Mouse (Mus musculus) myocyte (in vitro differentiated cells): ENCODE results near the gene Dusp12. TPM values are rescaled to one million over a fixed set of nuclear protein-coding genes. Genes with fewer than 3 reads are reported as not detected.
A peak's percentile ranks its signal among the peaks of the same experiment; 100 is the strongest.

Experiments
- H3K27me3 ChIP-seq: one replicate; pipeline ENCODE4 v1.6.1; 2011; ENCODE audit not compliant: control insufficient read depth, insufficient read depth, insufficient read length
- H3K36me3 ChIP-seq: one replicate; pipeline ENCODE4 v1.6.1; 2011; ENCODE audit not compliant: control insufficient read depth, insufficient read depth
- H3K4me2 ChIP-seq: one replicate; pipeline ENCODE4 v1.6.1; 2011; ENCODE audit warnings: low read depth, control low read depth
- H3K4me3 ChIP-seq: one replicate; pipeline ENCODE4 v1.5.1; 2011; ENCODE audit warnings: mild to moderate bottlenecking, control low read depth, moderate library complexity
- H3K79me2 ChIP-seq: one replicate; pipeline ENCODE4 v1.6.1; 2011; ENCODE audit not compliant: control insufficient read depth, insufficient read depth
- H3ac ChIP-seq: one replicate; pipeline ENCODE4 v1.6.1; 2011; ENCODE audit not compliant: control insufficient read depth, insufficient read length
- CEBPB ChIP-seq: IDR thresholded peaks from 2 replicates; pipeline ENCODE4 v1.6.1; 2011; ENCODE audit warnings: mild to moderate bottlenecking, moderate library complexity; ENCODE audit not compliant: poor library complexity, insufficient read depth, severe bottlenecking
- E2F4 ChIP-seq: IDR thresholded peaks from one replicate; pipeline ENCODE4 v1.6.1; 2011; ENCODE audit warnings: mild to moderate bottlenecking, control low read depth, moderate library complexity; ENCODE audit not compliant: insufficient read depth
- MAX ChIP-seq: IDR thresholded peaks from one replicate; pipeline ENCODE4 v1.6.1; 2011; ENCODE audit warnings: low read depth, mild to moderate bottlenecking, control low read depth
- MYOD1 ChIP-seq, 3 experiments: IDR thresholded peaks; one replicate each; pipeline ENCODE4 v1.6.1; 2011; ENCODE audit warnings: control low read depth in 2 of 3, low read depth in 2 of 3, mild to moderate bottlenecking in 2 of 3, moderate library complexity in 1 of 3; ENCODE audit not compliant: insufficient read length in 2 of 3, control insufficient read depth in 1 of 3
- MYOG ChIP-seq, 3 experiments: IDR thresholded peaks; one replicate each; pipeline ENCODE4 v1.6.1; 2011; ENCODE audit warnings: control low read depth in 2 of 3, low read depth in 2 of 3, mild to moderate bottlenecking in 2 of 3; ENCODE audit not compliant: insufficient read length in 2 of 3, control insufficient read depth in 1 of 3, insufficient read depth in 1 of 3
- POLR2A ChIP-seq: IDR thresholded peaks from one replicate; pipeline ENCODE4 v1.6.1; 2011; ENCODE audit warnings: low read depth, mild to moderate bottlenecking, control low read depth, moderate library complexity; ENCODE audit not compliant: insufficient read length
- POLR2AphosphoS2 ChIP-seq: IDR thresholded peaks from one replicate; pipeline ENCODE4 v1.6.1; 2011; ENCODE audit warnings: low read depth, control low read depth; ENCODE audit not compliant: insufficient read length
- REST ChIP-seq: IDR thresholded peaks from one replicate; pipeline ENCODE4 v1.6.1; 2011; ENCODE audit warnings: mild to moderate bottlenecking, control low read depth, moderate library complexity; ENCODE audit not compliant: insufficient read depth, insufficient read length
- SRF ChIP-seq: IDR thresholded peaks from one replicate; pipeline ENCODE4 v1.6.1; 2011; ENCODE audit warnings: low read depth; ENCODE audit not compliant: control insufficient read depth, insufficient read length
- TCF12 ChIP-seq: IDR thresholded peaks from one replicate; pipeline ENCODE4 v1.6.1; 2011; ENCODE audit warnings: mild to moderate bottlenecking, control low read depth; ENCODE audit not compliant: poor library complexity, insufficient read depth, severe bottlenecking
- TCF3 ChIP-seq: IDR thresholded peaks from one replicate; pipeline ENCODE4 v1.6.1; 2011; ENCODE audit warnings: low read depth, control low read depth; ENCODE audit not compliant: insufficient read length
- USF1 ChIP-seq: IDR thresholded peaks from one replicate; pipeline ENCODE4 v1.6.1; 2011; ENCODE audit warnings: low read depth, mild to moderate bottlenecking, control low read depth, moderate library complexity
- polyA plus RNA-seq: library from polyadenylated mRNA; unstranded; fragments of >200 nt; fragmentation: generic; extraction: Trizol; gene quantifications from one replicate; pipeline ENCODE4 v1.2.1, GENCODE M21; 2012; ENCODE audit warnings: missing spikeins

The Dusp12 gene
- polyA plus RNA-seq, 1 experiment, result 26.8 TPM

GRCm38 (mm10) chr1:170892279-170892678 is 6.9 kb upstream of the Dusp12 start:
- TF ChIP-seq MAX (no peak), POLR2A (no peak), CEBPB (no peak), TCF3 (no peak), POLR2AphosphoS2 (no peak), SRF (no peak), USF1 (no peak), REST (no peak), E2F4 (no peak), MYOG (IDR thresholded peaks at IDR 0.05; ENCODE audit: control insufficient read depth in 1 of 3, insufficient read depth in 1 of 3, insufficient read length in 2 of 3, low read depth in 2 of 3) (no peak), MYOD1 (IDR thresholded peaks at IDR 0.05; ENCODE audit: control insufficient read depth in 1 of 3, insufficient read length in 2 of 3, low read depth in 2 of 3) (no peak), TCF12 (no peak)
- no peak overlapping the region for H3K4me3 ChIP-seq

GRCm38 (mm10) chr1:170891646-170892045 is 6.3 kb upstream of the Dusp12 start:
- H3ac ChIP-seq, result no peak overlapping the region
- H3K36me3 ChIP-seq, result no peaks in the 10 kb centered on the region
- TF ChIP-seq MYOG (IDR thresholded peaks at IDR 0.05; ENCODE audit: control insufficient read depth in 1 of 3, insufficient read depth in 1 of 3, insufficient read length in 2 of 3, low read depth in 2 of 3) (no peak), E2F4 (no peak), REST (no peak), POLR2AphosphoS2 (no peak), MYOD1 (IDR thresholded peaks at IDR 0.05; ENCODE audit: control insufficient read depth in 1 of 3, insufficient read length in 2 of 3, low read depth in 2 of 3) (no peak), SRF (no peak), USF1 (no peak), TCF3 (no peak), CEBPB (no peak), TCF12 (no peak), POLR2A (no peak), MAX (no peak)
- H3K79me2 ChIP-seq, result no peaks in the 10 kb centered on the region
- no peak overlapping the region for H3K4me2 ChIP-seq
- no peak overlapping the region for H3K4me3 ChIP-seq
- H3K27me3 ChIP-seq, result no peaks in the 10 kb centered on the region

More at GRCm38 (mm10) chr1:170892279-170892678, 6.9 kb upstream of the Dusp12 start:
- no peaks in the 10 kb centered on the region for H3K36me3 ChIP-seq
- no peak overlapping the region for H3K4me2 ChIP-seq
- no peaks in the 10 kb centered on the region for H3K27me3 ChIP-seq
- H3ac ChIP-seq, result no peak overlapping the region
- no peaks in the 10 kb centered on the region for H3K79me2 ChIP-seq

GRCm38 (mm10) chr1:170889310-170889709 is 4.0 kb upstream of the Dusp12 start:
- TF ChIP-seq REST, result no peak
- TF ChIP-seq USF1, result no peak
- TF ChIP-seq MYOG (IDR thresholded peaks at IDR 0.05; ENCODE audit: control insufficient read depth in 1 of 3, insufficient read depth in 1 of 3, insufficient read length in 2 of 3, low read depth in 2 of 3), result no peak
- no peak for TF ChIP-seq E2F4
- no peak overlapping the region for H3ac ChIP-seq
- H3K4me3 ChIP-seq, result no peak overlapping the region
- H3K36me3 ChIP-seq, result no peaks in the 10 kb centered on the region
- no peaks in the 10 kb centered on the region for H3K27me3 ChIP-seq
- H3K79me2 ChIP-seq, result peaks cover 4% of the 10 kb centered on the region
- H3K4me2 ChIP-seq, result no peak overlapping the region

GRCm38 (mm10) chr1:170886044-170886458 is 711 bp upstream of the Dusp12 start:
- TF ChIP-seq MYOD1 (IDR thresholded peaks at IDR 0.05; ENCODE audit: control insufficient read depth in 1 of 3, insufficient read length in 2 of 3, low read depth in 2 of 3) (no peak), SRF (no peak), CEBPB (no peak), POLR2AphosphoS2 (no peak), REST (no peak), USF1 (no peak), POLR2A (no peak), TCF12 (no peak), MAX (no peak), TCF3 (no peak), MYOG (IDR thresholded peaks at IDR 0.05; ENCODE audit: control insufficient read depth in 1 of 3, insufficient read depth in 1 of 3, insufficient read length in 2 of 3, low read depth in 2 of 3) (no peak), E2F4 (no peak)
- peaks cover 12% of the 10 kb centered on the region for H3K79me2 ChIP-seq
- H3K27me3 ChIP-seq, result no peaks in the 10 kb centered on the region
- H3K4me3 ChIP-seq, result no peak overlapping the region
- no peak overlapping the region for H3ac ChIP-seq
- no peaks in the 10 kb centered on the region for H3K36me3 ChIP-seq
- no peak overlapping the region for H3K4me2 ChIP-seq

- H3K36me3 ChIP-seq, result peaks cover 4% of the 10 kb centered on the region
- TF ChIP-seq CEBPB, result no peak
- no peak for TF ChIP-seq SRF
- no peak for TF ChIP-seq REST
- TF ChIP-seq E2F4, result no peak
- TF ChIP-seq POLR2AphosphoS2, result no peak
- no peak for TF ChIP-seq USF1
- no peak for TF ChIP-seq TCF3
- TF ChIP-seq TCF12, result no peak
- no peak for TF ChIP-seq MYOD1 (IDR thresholded peaks at IDR 0.05; ENCODE audit: control insufficient read depth in 1 of 3, insufficient read length in 2 of 3, low read depth in 2 of 3)
- no peak for TF ChIP-seq MYOG (IDR thresholded peaks at IDR 0.05; ENCODE audit: control insufficient read depth in 1 of 3, insufficient read depth in 1 of 3, insufficient read length in 2 of 3, low read depth in 2 of 3)
- H3K4me2 ChIP-seq, result peak overlapping the region; percentile 95
These were observed 950 bp downstream of the Dusp12 start for GRCm38 (mm10) chr1:170884390-170884789.

More at GRCm38 (mm10) chr1:170884390-170884789, 950 bp downstream of the Dusp12 start:
- Histone ChIP-seq H3K79me2 (peaks cover 12% of the 10 kb centered on the region), H3K27me3 (no peaks in the 10 kb centered on the region), H3K4me3 (peak overlapping the region; percentile 67), H3ac (peak overlapping the region; percentile 42)
